Mouse (Mus musculus): ENCODE data around the gene Shcbp1l. TPM values are rescaled to one million over a fixed set of nuclear protein-coding genes. Genes with fewer than 3 reads are reported as not detected.
A peak's percentile ranks its signal among the peaks of the same experiment; 100 is the strongest.

Gene Shcbp1l
- polyA plus RNA-seq, 1 experiment from 2014 or later, result 0.40 TPM

DNA sequence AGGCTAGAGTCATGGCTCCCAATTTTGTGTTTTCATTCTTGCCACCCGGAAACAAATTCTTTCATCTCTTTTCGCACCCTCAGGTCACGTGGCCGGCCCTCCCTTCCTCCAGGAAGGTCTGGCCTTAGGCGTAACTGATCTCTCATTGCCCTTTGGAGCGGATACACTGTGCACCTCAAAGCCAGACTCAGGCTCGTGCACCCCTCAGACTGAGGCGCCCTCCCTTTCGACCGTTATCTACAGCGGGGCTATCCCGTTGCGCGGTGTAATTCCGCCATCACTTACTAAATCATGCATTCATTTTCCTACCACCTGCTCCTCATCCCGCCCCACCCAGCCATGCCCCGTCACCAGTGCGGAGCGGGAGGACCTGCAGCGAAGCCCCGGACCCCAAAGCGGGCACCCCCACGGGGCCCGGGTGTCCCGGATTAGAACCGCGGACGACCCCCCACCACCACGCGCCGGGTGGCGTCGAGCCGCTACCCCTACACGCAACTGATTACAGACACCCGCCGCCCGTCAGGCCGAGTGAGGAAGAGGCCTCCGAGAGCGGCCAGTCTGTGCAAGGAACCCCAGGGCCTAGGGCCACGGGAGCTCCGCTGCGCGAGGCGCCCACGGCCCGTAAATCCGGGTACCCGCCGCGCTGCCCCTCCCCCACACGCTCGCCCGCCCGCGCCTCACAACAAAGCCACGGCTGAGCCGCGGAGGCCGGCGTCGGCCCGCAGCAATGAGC is 62.0 kb downstream of the Shcbp1l start:
- Histone ChIP-seq H3K4me2 (replicated peaks; ENCODE audit: low read depth, low read length) (peak overlapping the region; percentile 63), H3K9ac (ENCODE audit: low read depth, low read length) (peak overlapping the region; percentile 100), H3K27me3 (ENCODE audit: control insufficient read depth, insufficient read depth, low read length) (no peaks in the 10 kb centered on the region), H3K27ac (ENCODE audit: low read depth, low read length) (peak overlapping the region; percentile 94), H3K36me3 (ENCODE audit: control insufficient read depth, insufficient read depth, low read length) (no peaks in the 10 kb centered on the region), H3K4me3 (ENCODE audit: low read depth, low read length) (peak overlapping the region; percentile 99), H3K9me3 (ENCODE audit: control insufficient read depth, low read length) (no peaks in the 10 kb centered on the region), H3K4me1 (replicated peaks; ENCODE audit: control insufficient read depth, insufficient read depth, low read length) (no peaks in the 10 kb centered on the region)
- WGBS, result under 1% methylated on average over 63 of the region's 64 CpGs
- peak; percentile 84 for ATAC-seq (ENCODE audit: low FRiP score)
- peak; percentile 75 for DNase-seq (ENCODE audit: low spot score)

DNA sequence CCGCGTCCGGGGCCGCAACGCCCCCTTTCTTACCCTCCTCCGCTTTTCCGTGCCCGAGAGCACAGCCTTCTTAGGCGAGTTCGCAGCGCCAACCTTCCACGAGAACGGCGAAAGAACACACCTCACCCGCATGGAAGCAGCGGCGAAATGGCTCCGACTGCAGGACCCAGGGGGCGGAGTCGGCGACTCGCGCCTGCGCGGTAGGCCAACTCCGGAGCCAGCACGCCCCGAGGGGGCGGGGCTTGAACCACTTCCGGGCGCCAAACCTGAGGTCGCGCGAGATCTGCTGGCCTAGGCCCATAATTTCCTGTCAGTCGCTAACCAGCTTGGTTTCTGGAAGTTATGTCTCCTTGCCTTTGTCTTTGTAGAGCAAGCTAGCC is 62.5 kb downstream of the Shcbp1l start, which contains the start of gene Dhx9:
Dhx9 (minus strand) TSS at position 161 of the 380 bp plus-strand sequence.
- Histone ChIP-seq H3K4me3 (ENCODE audit: low read depth, low read length) (peak within 1 kb of the TSS; percentile 99), H3K27me3 (ENCODE audit: control insufficient read depth, insufficient read depth, low read length) (no peaks in the 10 kb centered on the region), H3K9me3 (ENCODE audit: control insufficient read depth, low read length) (no peaks in the 10 kb centered on the region), H3K9ac (ENCODE audit: low read depth, low read length) (peak within 1 kb of the TSS; percentile 100), H3K4me1 (replicated peaks; ENCODE audit: control insufficient read depth, insufficient read depth, low read length) (no peaks in the 10 kb centered on the region), H3K27ac (ENCODE audit: low read depth, low read length) (peak within 1 kb of the TSS; percentile 94), H3K36me3 (ENCODE audit: control insufficient read depth, insufficient read depth, low read length) (no peaks in the 10 kb centered on the region), H3K4me2 (replicated peaks; ENCODE audit: low read depth, low read length) (peak within 1 kb of the TSS; percentile 63)
- peak; percentile 91 for ATAC-seq (ENCODE audit: low FRiP score)
- under 1% methylated on average over 35 of the region's 35 CpGs for WGBS
- DNase-seq (ENCODE audit: low spot score), result peak; percentile 99

DNA sequence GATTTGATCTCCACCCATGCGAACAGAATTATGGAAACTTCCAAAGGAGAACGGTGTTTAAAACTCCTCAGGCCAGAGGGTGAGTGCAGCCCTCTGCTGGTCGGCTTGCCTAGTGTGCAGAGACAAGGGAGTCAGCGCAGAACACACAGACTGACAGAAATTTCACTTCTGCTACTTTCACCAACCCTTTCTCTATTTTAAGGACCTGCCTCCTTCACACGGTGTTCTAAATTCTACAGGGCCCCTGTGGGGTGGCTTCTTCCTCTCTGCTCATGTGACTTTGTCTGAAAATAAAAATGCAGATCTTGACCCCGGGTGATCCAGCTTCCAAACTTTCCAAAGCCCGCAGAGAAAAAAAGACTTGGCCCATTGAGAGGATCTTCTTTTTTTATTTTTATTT is 64.2 kb downstream of the Shcbp1l start:
- H3K36me3 ChIP-seq (ENCODE audit: control insufficient read depth, insufficient read depth, low read length), result no peaks in the 10 kb centered on the region
- H3K9me3 ChIP-seq (ENCODE audit: control insufficient read depth, low read length), result no peaks in the 10 kb centered on the region
- no peaks in the 10 kb centered on the region for H3K4me1 ChIP-seq (replicated peaks; ENCODE audit: control insufficient read depth, insufficient read depth, low read length)
- H3K27me3 ChIP-seq (ENCODE audit: control insufficient read depth, insufficient read depth, low read length), result no peaks in the 10 kb centered on the region
- ATAC-seq (ENCODE audit: low FRiP score) (no peak), DNase-seq (ENCODE audit: low spot score) (no peak)
- no peak overlapping the region for H3K9ac ChIP-seq (ENCODE audit: low read depth, low read length)
- WGBS, result 56% methylated on average over 7 of the region's 7 CpGs
- H3K27ac ChIP-seq (ENCODE audit: low read depth, low read length), result no peak overlapping the region
- H3K4me2 ChIP-seq (replicated peaks; ENCODE audit: low read depth, low read length), result no peak overlapping the region
- no peak overlapping the region for H3K4me3 ChIP-seq (ENCODE audit: low read depth, low read length)

DNA sequence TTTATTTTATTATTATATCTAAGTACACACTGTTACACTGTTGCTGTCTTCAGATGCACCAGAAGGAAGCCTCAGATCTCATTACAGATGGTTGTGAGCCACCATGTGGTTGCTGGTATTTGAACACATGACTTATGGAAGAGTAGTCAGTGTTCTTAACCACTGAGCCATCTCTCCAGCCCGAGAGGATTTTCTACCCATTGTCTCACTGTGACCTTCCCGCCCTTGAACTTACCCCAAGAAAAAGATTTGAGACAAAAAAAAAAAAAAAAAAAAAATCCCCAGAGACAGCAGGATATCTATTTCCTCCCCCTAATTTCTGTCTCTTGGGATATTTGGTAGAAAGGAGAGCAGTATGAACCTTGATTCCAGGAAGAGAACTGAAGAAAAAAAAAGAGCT is 64.6 kb downstream of the Shcbp1l start:
- H3K4me2 ChIP-seq (replicated peaks; ENCODE audit: low read depth, low read length), result no peak overlapping the region
- no peaks in the 10 kb centered on the region for H3K36me3 ChIP-seq (ENCODE audit: control insufficient read depth, insufficient read depth, low read length)
- WGBS, result 57% methylated on average over 2 of the region's 2 CpGs
- DNase-seq (ENCODE audit: low spot score) (no peak), ATAC-seq (ENCODE audit: low FRiP score) (no peak)
- H3K27me3 ChIP-seq (ENCODE audit: control insufficient read depth, insufficient read depth, low read length), result no peaks in the 10 kb centered on the region
- H3K27ac ChIP-seq (ENCODE audit: low read depth, low read length), result no peak overlapping the region
- no peak overlapping the region for H3K4me3 ChIP-seq (ENCODE audit: low read depth, low read length)
- no peaks in the 10 kb centered on the region for H3K4me1 ChIP-seq (replicated peaks; ENCODE audit: control insufficient read depth, insufficient read depth, low read length)
- no peaks in the 10 kb centered on the region for H3K9me3 ChIP-seq (ENCODE audit: control insufficient read depth, low read length)
- H3K9ac ChIP-seq (ENCODE audit: low read depth, low read length), result no peak overlapping the region

DNA sequence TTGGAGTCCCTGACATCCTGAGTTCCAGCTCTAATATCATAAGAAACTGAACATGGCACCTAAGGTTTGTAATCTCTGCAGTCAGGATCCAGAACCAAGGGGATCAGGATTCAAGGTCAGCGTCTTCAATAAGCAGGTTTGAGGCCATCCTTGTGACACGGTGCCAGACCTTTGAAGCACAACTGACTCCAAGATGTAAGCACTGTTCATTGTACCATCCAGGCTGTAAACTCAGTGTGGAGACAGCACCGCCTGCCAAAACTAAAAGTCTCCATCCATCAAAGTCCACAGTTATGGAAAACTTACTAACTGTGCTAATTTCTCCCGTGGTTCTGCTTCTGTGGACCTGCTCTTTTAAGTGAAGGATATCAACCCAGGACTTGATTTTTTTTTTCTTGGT is 65.0 kb downstream of the Shcbp1l start:
- H3K4me3 ChIP-seq (ENCODE audit: low read depth, low read length), result no peak overlapping the region
- no peak for DNase-seq (ENCODE audit: low spot score)

DNA sequence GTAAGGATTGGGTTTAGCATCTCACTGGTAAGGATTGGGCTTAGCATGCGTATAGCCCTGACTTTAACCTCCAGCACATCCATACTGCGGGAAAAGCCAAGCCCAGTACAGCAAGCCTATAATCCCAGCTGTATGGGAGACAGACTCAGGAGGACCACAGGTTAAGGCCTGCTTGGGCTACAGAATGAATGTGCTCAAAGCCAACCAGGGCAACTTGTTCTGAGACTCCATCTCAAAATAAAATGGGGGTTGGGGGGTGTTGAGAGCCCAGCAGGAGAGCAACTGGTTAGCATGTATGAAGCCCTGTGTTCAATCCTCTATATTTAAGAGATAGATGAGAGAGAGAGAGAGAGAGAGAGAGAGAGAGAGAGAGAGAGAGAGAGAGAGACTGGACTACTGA is 66.4 kb downstream of the Shcbp1l start:
- DNase-seq (ENCODE audit: low spot score) (no peak), ATAC-seq (ENCODE audit: low FRiP score) (no peak)
- 79% methylated on average over 2 of the region's 2 CpGs for WGBS

More for the DNA sequence above, 65.0 kb downstream of the Shcbp1l start:
- Histone ChIP-seq H3K9ac (ENCODE audit: low read depth, low read length) (no peak overlapping the region), H3K27me3 (ENCODE audit: control insufficient read depth, insufficient read depth, low read length) (no peaks in the 10 kb centered on the region), H3K9me3 (ENCODE audit: control insufficient read depth, low read length) (no peaks in the 10 kb centered on the region), H3K27ac (ENCODE audit: low read depth, low read length) (no peak overlapping the region), H3K36me3 (ENCODE audit: control insufficient read depth, insufficient read depth, low read length) (no peaks in the 10 kb centered on the region), H3K4me2 (replicated peaks; ENCODE audit: low read depth, low read length) (no peak overlapping the region), H3K4me1 (replicated peaks; ENCODE audit: control insufficient read depth, insufficient read depth, low read length) (no peaks in the 10 kb centered on the region)
- ATAC-seq (ENCODE audit: low FRiP score), result no peak
- WGBS, result 88% methylated on average over 4 of the region's 4 CpGs

DNA sequence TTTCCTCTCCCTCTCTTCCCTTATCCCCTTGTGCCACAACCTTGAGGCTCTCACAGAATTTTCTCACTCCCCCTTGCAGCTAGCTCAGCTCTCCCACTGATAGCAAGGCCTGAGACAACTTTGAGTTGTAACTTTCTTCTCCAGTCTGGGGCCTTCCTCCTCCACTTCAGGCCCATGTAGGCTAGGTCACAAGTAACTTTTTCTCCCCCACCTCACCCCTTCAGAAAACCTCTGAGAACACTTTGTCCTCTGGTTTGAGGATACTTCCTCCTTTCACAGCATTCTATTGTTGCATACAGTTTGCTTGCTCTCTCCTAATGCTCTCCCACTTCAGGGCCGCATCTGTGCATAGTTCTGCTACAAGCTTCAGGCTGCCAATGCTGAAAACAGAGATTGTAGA is 66.9 kb downstream of the Shcbp1l start:
- H3K9ac ChIP-seq (ENCODE audit: low read depth, low read length), result no peak overlapping the region
- DNase-seq (ENCODE audit: low spot score), result no peak
- WGBS, result 100% methylated on average over 1 of the region's 1 CpGs
- no peak for ATAC-seq (ENCODE audit: low FRiP score)
- no peaks in the 10 kb centered on the region for H3K27me3 ChIP-seq (ENCODE audit: control insufficient read depth, insufficient read depth, low read length)
- no peak overlapping the region for H3K4me2 ChIP-seq (replicated peaks; ENCODE audit: low read depth, low read length)
- no peaks in the 10 kb centered on the region for H3K36me3 ChIP-seq (ENCODE audit: control insufficient read depth, insufficient read depth, low read length)
- H3K9me3 ChIP-seq (ENCODE audit: control insufficient read depth, low read length), result no peaks in the 10 kb centered on the region
- H3K4me1 ChIP-seq (replicated peaks; ENCODE audit: control insufficient read depth, insufficient read depth, low read length), result no peaks in the 10 kb centered on the region
- H3K4me3 ChIP-seq (ENCODE audit: low read depth, low read length), result no peak overlapping the region
- H3K27ac ChIP-seq (ENCODE audit: low read depth, low read length), result no peak overlapping the region

More for the DNA sequence above, 66.4 kb downstream of the Shcbp1l start:
- H3K9me3 ChIP-seq (ENCODE audit: control insufficient read depth, low read length), result no peaks in the 10 kb centered on the region
- H3K4me2 ChIP-seq (replicated peaks; ENCODE audit: low read depth, low read length), result no peak overlapping the region
- no peaks in the 10 kb centered on the region for H3K36me3 ChIP-seq (ENCODE audit: control insufficient read depth, insufficient read depth, low read length)
- H3K27ac ChIP-seq (ENCODE audit: low read depth, low read length), result no peak overlapping the region
- no peak overlapping the region for H3K9ac ChIP-seq (ENCODE audit: low read depth, low read length)
- no peaks in the 10 kb centered on the region for H3K27me3 ChIP-seq (ENCODE audit: control insufficient read depth, insufficient read depth, low read length)
- no peak overlapping the region for H3K4me3 ChIP-seq (ENCODE audit: low read depth, low read length)
- no peaks in the 10 kb centered on the region for H3K4me1 ChIP-seq (replicated peaks; ENCODE audit: control insufficient read depth, insufficient read depth, low read length)

DNA sequence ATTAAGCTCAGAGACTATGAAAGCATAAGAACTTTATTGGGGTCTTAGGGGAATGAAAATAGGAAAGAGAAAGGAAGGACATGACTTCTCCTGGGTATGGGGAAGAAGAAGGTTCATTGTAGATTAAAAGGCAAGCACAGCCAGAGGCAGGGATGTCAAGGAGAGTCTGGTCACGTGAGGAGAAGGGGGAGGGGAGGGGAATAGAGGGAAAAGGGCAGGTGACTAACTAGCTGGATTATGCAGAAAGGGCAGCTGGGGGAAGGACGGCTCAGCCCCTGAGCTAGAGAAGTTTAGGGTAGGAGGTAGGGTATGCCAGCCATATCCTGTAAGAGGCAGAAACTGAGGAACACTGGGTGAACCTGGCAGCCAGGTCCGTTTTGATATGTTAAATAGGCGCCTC is 68.4 kb downstream of the Shcbp1l start:
- ATAC-seq (ENCODE audit: low FRiP score) (no peak), DNase-seq (ENCODE audit: low spot score) (no peak)
- no peaks in the 10 kb centered on the region for H3K36me3 ChIP-seq (ENCODE audit: control insufficient read depth, insufficient read depth, low read length)
- no peak overlapping the region for H3K4me3 ChIP-seq (ENCODE audit: low read depth, low read length)
- WGBS, result 15% methylated on average over 4 of the region's 4 CpGs
- no peak overlapping the region for H3K4me2 ChIP-seq (replicated peaks; ENCODE audit: low read depth, low read length)
- no peak overlapping the region for H3K27ac ChIP-seq (ENCODE audit: low read depth, low read length)
- H3K9me3 ChIP-seq (ENCODE audit: control insufficient read depth, low read length), result no peaks in the 10 kb centered on the region
- no peak overlapping the region for H3K9ac ChIP-seq (ENCODE audit: low read depth, low read length)
- no peaks in the 10 kb centered on the region for H3K4me1 ChIP-seq (replicated peaks; ENCODE audit: control insufficient read depth, insufficient read depth, low read length)
- no peaks in the 10 kb centered on the region for H3K27me3 ChIP-seq (ENCODE audit: control insufficient read depth, insufficient read depth, low read length)

DNA sequence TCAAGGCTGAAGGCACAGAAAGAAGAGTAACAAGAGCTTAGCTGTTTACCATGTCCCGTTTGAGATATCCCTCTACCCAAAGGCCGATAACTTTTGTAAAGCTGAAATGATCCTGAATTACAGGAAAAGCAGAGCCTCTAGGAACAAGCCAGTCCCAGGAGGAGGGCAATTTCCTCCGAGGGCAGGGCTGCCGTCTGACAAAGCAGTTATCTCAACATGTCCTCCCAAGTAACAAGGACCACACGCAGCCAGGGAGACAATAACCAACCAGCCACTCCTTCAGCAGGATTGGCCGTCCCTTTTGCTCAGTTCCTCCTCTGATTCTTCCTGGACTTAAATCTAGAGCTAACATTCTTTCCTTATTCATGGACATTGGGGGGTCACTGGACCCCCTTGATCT is 69.0 kb downstream of the Shcbp1l start:
- 34% methylated on average over 6 of the region's 6 CpGs for WGBS

More for the DNA sequence above, 69.0 kb downstream of the Shcbp1l start:
- no peak overlapping the region for H3K4me3 ChIP-seq (ENCODE audit: low read depth, low read length)
- no peaks in the 10 kb centered on the region for H3K4me1 ChIP-seq (replicated peaks; ENCODE audit: control insufficient read depth, insufficient read depth, low read length)
- no peak overlapping the region for H3K4me2 ChIP-seq (replicated peaks; ENCODE audit: low read depth, low read length)
- no peaks in the 10 kb centered on the region for H3K27me3 ChIP-seq (ENCODE audit: control insufficient read depth, insufficient read depth, low read length)
- H3K9ac ChIP-seq (ENCODE audit: low read depth, low read length), result no peak overlapping the region
- no peak for ATAC-seq (ENCODE audit: low FRiP score)
- DNase-seq (ENCODE audit: low spot score), result no peak
- H3K27ac ChIP-seq (ENCODE audit: low read depth, low read length), result no peak overlapping the region
- H3K9me3 ChIP-seq (ENCODE audit: control insufficient read depth, low read length), result no peaks in the 10 kb centered on the region
- H3K36me3 ChIP-seq (ENCODE audit: control insufficient read depth, insufficient read depth, low read length), result no peaks in the 10 kb centered on the region
